Mouse (Mus musculus) cerebellum, postnatal 25 days (tissue): ENCODE data around the gene Hdhd5.

Source experiments
- DNase-seq, 2 experiments: peaks; one replicate each; pipeline ENCODE4 v3.0.0; 2021; ENCODE audit warnings: mixed read lengths in 2 of 2

Hdhd5 gene

GRCm38 (mm10) chr6:120529123-120529522, 2.0 kb downstream of the Hdhd5 start:
- DNase-seq, result peak in 1 of 2 experiments; percentile 23

DNA sequence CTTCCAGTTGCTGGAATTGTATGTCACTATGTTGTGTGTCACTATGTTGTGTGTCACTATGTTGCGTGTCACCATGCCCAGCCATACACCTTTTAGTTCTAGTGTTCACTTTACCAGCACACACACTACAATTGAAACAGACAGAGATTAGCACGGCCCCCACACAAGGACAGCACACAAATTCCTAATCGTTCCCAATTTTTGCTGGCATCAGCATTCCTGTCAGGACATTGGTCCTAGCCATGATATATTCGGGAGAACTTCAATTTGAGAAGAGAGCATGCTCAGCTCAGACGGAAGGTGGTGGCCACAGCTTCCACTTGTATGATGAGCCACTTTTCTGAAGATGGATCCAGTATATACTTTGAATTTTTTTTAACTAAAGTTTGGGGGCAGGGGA, 6.3 kb downstream of the Hdhd5 start:
- DNase-seq, result no peak

DNA sequence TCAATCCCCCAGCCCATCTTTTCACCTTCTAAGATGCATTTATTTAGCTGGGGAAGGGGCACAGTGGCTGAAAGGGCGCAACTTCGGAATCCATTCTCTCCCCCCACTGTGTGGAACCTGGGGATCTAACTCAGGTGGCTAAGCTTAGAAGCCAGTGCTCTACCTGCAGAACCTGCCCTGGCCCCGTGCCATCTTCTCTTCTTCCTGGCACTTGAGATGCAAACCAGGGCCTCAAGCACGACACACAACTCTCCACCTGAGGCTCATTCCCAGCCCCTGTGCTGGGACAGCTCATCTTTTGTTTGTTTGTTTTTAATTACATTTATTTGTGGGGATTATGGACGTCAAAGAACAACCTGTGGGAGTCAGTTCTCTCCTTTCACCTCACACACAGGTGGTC, 11.5 kb downstream of the Hdhd5 start:
- no peak for DNase-seq

DNA sequence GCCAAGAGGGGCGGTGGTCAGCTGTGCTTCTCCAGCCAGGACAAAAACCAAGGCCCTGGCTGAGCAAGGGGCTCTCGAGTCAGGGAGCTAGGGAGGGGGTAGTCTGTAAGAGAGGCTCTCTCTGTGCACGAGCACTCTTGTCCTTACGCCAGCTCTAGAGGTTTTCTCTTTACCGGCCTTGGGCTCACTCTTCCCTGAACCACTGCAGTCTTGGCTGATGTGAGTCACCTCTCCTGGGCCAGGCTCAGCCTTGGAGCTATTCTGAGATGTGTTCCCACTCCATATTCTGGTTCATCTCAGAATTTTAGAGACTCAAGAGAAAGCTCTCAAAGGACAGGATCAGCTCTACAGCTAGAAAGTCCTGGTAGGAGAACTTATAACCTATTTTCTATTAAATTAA, 13.8 kb downstream of the Hdhd5 start:
- no peak for DNase-seq

DNA sequence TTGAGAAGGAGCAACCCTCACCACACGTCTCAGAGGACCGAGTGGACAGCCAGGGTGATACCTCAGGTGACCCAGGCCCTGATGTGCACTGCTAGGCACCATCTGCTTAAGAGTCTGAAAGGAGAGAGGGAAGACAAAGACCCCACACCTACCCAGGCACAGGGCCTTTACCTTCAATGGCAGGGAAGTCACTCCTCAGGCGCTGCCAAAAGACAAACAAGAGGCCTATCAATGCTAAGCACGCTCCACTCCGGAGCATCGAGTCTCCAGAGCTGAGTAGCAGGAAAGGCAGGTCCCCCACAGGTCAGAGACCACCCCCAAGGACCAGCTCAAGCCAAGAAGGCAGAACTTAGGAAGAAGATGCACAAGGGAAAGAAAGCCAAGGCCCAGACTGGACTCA, 14.2 kb downstream of the Hdhd5 start:
- no peak for DNase-seq

DNA sequence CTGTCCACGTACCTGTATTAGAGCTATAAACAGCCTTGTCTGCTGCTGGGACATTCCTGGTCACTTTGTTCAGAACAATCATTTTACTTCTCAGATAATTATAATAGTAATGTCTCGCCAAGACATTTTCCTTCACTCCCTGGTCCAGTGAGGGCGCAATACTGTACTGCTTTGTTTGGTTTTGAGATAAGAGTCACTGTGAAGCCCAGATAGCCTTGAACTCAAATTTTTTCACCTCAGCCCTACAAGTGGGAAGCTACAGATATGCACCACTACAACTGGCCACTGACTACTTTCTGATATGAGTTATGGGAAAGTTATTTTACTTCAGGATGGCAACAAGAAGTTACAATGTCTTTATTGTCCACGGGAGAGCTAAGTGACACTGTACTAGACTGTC, 14.7 kb downstream of the Hdhd5 start:
- DNase-seq, result no peak

DNA sequence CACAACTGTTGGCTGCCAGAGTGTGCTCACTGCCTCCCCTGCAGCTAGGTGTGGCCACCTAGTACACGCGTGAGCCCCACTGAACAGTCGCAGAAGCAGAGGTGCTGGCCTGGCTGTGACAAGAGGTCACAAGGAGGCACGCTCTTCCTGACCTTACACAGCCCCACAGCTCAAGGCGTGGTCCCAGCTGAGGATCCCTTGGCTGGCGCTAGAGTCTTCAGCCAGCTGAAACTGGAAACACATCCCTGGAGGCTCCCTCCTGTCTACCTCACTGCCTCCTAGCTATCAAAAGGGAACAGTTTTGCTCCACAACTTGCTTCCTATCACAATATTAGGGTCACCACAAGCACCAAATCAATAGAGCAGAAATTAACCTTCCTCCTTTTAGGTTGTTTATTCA, 19.9 kb downstream of the Hdhd5 start:
- DNase-seq, result no peak

DNA sequence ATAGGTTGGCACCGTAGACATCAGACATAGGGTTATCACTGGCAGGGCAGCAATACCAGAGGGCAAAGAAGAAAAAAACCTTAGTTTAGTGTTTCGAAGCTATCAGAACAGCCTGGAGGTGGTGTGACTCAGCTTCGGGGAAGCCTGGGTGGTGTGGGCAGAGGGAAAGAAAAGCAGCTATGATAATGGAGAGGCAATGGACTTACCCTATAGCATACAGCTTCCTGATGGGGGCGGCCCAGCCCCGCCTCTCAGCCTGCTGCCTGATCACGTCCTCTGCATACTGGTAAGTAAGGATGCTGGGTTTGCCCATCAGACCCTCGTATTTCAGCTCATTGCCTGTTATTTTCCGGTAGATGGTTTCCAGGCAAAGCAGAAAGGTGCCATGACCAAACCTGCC, 20.7 kb downstream of the Hdhd5 start:
- no peak for DNase-seq

DNA sequence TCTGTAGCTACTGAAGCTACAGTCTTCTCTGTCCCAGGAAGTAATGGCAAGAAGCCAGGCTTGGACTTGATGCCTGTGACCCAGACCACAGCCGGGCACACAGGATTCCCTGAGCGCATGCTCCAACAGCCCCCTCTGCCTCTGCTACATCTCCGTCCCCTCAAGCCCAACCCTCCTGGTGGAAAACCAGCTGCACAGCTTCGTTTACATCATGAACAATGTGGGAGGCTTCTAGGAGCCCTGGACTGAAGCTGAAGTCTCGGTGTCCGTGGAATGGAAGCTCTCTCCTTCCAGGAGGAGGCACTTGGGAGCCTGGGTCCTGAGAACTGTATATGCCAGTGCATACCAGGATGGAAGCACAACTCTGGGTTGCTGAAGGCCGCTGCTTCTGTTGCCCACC, 21.1 kb downstream of the Hdhd5 start:
- no peak for DNase-seq

GRCm38 (mm10) chr6:120508645-120509044, 22.5 kb downstream of the Hdhd5 start:
- DNase-seq, result no peak

DNA sequence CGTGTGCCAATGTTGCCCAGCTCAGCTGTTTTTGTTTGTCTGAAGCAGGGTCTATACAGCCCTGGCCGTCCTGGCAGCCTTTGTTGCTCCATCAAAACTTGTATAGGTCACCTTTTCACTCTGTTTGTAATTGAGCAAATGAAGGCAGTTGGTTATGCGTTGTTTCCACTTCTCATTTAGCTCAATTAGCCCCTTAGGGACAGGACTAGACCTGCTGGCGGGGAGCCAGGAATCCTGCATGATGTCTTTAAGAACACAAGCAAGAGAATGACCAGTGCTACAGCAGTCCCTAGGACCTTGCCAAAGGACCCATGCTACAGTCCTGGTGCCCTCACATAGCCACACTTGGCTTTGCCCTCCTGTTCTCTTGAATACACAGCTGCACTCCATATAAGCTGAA, 25.6 kb downstream of the Hdhd5 start:
- peak in 1 of 2 experiments; percentile 41 for DNase-seq

DNA sequence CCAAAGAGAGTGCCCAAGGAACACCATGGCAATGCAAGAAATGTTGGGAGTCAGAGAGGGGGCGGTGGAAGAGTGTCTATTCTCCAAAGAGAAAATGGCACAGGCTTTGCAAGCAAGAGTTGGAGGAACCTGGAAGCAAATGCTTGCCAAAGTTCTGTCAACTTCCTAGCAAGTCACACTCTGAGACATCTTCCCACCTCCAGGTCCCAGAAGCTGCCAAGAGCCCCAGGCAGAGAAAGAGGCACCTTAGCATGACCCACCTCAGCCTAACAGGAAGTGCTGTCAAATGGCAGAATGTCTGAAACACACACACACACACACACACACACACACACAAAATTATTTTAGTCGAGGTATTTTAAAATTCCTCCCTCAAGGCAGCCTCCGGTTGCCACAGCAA, 27.1 kb downstream of the Hdhd5 start:
- DNase-seq, result no peak

GRCm38 (mm10) chr6:120496544-120496943, 34.6 kb downstream of the Hdhd5 start:
- no peak for DNase-seq

DNA sequence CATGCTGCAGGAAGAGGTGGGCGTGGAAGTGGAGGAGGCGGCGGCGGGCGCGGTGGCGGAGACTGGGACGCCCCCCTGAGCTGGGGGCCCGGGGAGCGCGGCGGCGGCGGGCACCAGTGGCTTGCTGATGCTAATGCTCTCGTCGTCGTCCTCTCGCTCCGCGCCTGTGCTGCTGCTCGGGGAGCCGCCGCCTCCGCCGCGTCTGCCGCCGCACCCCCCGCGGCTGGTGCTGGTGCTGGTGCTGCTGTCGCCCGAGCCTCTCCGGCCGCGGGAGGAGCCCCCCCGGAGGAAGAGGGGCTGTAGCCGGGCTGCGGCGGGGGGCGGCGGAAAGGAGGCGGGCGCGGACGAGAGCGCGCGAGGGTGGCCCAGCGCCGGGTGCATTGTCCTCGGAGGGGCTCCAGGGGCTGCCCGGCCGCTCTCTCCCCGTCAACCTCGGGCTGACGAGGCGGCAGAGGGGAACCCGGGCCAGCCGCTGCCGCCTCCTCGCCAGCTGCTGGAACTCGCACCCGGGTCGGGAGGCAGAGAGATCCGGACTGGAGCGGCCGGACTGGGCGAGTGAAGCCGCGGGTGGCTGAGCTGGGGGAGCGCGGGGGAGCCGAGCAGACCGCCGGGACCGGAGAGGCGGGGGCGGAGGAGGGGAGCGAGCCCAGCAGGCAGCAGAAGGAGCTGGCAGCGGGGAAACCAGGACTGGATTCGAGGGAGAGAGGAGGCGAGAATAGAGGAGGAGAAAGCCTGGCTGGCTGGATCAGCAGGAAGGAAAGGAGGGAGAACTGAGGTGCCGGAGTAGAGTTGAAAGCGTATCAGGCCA, 37.5 kb downstream of the Hdhd5 start, which contains the start of gene Tmem121b:
Gene Tmem121b (minus strand): TSS at position 434 of the 808 bp plus-strand sequence.
- peak; percentile 79 to 86 for DNase-seq

DNA sequence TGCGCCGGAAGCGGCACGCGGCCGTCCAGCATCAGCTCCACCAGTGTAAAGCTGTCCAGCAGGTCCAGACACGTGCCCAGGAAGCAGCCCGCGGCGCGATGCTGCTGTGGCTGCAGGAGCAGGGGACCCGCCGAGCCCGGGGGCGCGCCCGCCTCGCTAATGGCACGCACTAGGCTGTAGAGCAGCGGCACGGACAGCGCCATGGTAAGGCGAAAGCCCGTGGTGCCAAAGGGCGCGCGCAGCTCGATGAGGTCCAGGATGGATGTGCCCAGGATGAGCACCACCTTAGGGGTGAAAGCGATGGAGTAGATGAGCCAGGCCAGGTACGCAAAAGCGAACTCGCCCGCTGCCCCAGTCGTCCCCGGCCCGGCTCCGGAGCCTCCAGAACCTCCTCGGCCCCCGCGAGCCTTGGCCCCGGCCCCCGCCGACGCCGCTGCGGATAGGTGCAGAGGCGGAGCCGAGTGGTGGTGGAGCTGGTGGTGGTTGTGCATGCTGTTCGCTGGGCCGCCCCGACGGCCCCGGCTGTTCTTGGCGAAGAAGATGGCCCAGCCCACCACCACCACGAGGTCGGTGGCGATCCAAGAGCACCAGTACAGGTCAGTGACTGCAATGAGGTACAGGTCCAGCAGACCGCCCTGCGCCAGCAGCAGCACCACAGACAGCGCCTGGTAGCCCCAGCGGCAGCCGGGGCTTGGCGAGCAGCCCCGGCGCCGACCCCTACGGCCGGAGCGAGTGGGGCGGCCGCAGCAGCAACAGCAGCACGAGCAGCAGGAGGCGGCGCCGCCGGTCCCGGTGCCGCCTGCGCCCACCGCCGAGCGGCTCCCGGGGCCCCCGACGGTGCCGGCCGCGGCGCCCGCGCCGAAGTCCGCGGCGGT, 38.4 kb downstream of the Hdhd5 start:
- DNase-seq, result peak; percentile 30 to 40

DNA sequence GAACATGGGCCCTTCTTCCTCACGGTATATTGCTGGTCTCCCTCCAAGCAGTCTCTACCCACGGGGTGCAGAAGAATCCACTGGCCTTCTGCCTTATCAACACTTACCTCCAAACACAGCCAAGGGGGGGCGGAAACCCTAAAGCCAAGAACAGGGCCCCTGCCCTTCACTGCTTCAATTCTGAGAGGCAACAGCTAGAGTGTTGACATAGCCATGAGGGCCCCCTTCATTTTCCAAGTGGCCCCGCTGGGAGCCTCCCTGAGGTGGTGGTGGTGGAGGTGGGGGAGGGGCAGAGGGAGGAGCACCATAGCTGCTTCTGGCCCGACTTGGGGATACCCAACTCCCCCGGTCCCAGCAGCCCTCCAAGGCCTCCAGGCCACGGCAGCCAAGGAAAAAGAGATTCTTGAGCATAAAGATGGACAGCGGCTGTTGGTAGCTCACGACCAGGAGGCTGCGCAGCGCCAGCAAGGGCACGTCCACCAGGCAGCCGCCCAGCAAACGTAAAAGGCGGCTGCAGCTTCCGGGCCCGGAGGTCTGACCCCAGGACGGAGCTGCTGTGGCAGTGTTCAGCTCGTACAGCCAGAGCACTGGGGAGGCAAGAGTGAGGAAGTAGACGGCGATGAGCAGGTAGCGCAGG, 39.1 kb downstream of the Hdhd5 start:
- DNase-seq, result no peak

- DNase-seq, result no peak
These were observed 40.1 kb downstream of the Hdhd5 start for GRCm38 (mm10) chr6:120491064-120491463.

- DNase-seq, result no peak
These were observed 41.7 kb downstream of the Hdhd5 start for GRCm38 (mm10) chr6:120489461-120489860.

GRCm38 (mm10) chr6:120488647-120489046, 42.5 kb downstream of the Hdhd5 start:
- DNase-seq, result no peak

DNA sequence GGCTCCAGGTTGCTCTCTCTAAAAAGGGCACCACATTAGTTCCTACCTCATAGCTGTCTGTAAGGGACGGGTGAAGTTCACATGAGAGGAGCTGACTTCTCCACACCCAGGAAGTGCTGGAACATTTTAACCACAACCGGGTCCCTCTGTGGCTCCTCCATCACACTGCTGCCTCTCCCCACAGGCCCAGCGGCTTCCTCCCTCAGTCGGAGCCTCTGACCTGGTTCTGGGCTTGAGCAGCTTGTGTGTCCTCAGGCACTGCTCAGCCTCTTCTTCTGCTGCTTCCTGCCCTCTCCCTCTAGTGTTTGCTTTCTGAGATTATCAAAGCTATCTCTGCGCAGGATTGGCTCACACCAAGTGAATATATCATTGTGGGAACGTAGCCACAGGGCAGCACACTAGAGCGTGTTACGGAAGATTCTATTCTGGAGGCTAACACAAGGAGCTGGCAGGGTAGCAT, 45.0 kb downstream of the Hdhd5 start:
- peak; percentile 34 to 37 for DNase-seq

DNA sequence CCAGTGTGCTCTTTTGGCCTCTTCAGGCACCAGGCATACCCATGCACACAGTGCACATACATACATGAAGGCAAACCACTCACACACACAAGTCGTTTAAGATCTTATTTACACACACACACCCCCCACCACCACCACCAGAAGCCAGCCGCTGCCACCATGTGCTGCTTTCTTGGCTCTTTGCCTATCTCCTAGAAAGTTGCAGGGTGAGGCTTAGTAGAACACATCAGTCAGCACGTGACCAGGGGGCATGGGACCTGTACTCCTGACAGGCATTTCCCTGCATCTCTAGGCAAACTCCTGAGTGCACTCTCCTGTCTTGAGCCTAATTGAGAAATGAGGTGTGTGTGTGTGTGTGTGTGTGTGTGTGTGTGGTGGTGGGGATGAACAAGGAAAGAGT, 46.1 kb downstream of the Hdhd5 start:
- no peak for DNase-seq

DNA sequence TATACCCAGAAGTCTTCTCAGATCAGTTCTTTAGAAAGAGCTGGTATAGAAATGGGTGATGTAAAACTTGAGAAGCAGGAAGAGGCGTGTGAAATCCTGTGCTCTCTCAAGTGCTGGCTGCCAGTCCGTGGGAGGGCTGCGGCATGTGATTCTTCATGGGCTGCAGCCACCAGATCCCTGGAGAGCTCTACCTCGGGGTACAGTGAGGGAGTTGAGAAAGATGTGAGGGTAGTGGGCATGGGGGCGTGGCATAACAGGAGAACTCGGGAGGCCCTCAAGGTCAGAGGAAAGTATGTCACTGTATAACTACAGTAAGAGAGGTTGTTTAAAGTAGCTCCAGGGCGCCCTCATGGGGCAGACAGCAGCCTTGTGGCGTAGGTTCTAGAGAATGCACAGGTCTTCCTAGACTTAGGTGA, 47.9 kb downstream of the Hdhd5 start:
- peak in 1 of 2 experiments; percentile 64 for DNase-seq

DNA sequence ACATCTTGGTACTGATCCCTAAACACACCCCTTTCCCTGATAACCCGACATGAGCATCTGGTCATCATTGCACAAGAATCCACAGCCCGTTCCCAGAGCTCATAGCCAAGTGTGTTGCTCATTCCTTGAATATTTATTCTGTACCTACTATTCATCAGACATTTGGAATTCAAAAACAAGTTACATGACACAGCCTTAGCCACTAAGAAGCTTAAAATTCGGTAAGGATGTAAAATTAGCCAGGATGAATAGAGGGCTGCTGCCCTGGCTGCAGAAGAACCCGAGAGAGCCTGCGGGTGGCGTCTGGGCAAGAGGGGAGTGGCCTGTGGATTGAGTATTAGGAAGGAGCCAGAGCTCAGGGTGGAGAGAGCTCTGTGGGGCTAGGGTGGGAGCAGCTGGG, 48.4 kb downstream of the Hdhd5 start:
- no peak for DNase-seq
